Mouse (Mus musculus): Measurements from ENCODE around the gene Mesd.

Gene Mesd

GRCm38 (mm10) chr7:83884021-83884658 is at the start of gene Mesd, which contains the start of gene Tlnrd1:
Gene Mesd, plus strand, starts transcription at chr7:83884466.
Gene Tlnrd1, minus strand, starts transcription at chr7:83884305.
- peak; percentile 90 for DNase-seq

GRCm38 (mm10) chr7:83838525-83839224 is 45.6 kb upstream of the Mesd start:
- no peak for DNase-seq

GRCm38 (mm10) chr7:83840076-83840475 is 44.2 kb upstream of the Mesd start:
- DNase-seq, result no peak

- no peak for DNase-seq
Observed at GRCm38 (mm10) chr7:83842486-83843259, 41.6 kb upstream of the Mesd start.

GRCm38 (mm10) chr7:83844807-83845206 is 39.5 kb upstream of the Mesd start:
- DNase-seq, result no peak

GRCm38 (mm10) chr7:83847187-83848075 is 36.8 kb upstream of the Mesd start:
- DNase-seq, result no peak

GRCm38 (mm10) chr7:83851569-83852380 is 32.5 kb upstream of the Mesd start:
- DNase-seq, result no peak

- no peak for DNase-seq
Observed at GRCm38 (mm10) chr7:83852381-83853380, 31.6 kb upstream of the Mesd start.

- no peak for DNase-seq
Observed at GRCm38 (mm10) chr7:83855203-83855602, 29.1 kb upstream of the Mesd start.

GRCm38 (mm10) chr7:83856353-83857207 is 27.7 kb upstream of the Mesd start:
- peak; percentile 78 for DNase-seq

- no peak for DNase-seq
Observed at GRCm38 (mm10) chr7:83857208-83857488, 27.1 kb upstream of the Mesd start.

GRCm38 (mm10) chr7:83857921-83858320 is 26.3 kb upstream of the Mesd start:
- DNase-seq, result no peak

- DNase-seq, result peak; percentile 56
Observed at GRCm38 (mm10) chr7:83859378-83860083, 24.7 kb upstream of the Mesd start.

- no peak for DNase-seq
Observed at GRCm38 (mm10) chr7:83863554-83863953, 20.7 kb upstream of the Mesd start.

- no peak for DNase-seq
Observed at GRCm38 (mm10) chr7:83868200-83868599, 16.1 kb upstream of the Mesd start.

- no peak for DNase-seq
Observed at GRCm38 (mm10) chr7:83869839-83870543, 14.3 kb upstream of the Mesd start.

- no peak for DNase-seq
Observed at GRCm38 (mm10) chr7:83877088-83877487, 7.2 kb upstream of the Mesd start.

- no peak for DNase-seq
Observed at GRCm38 (mm10) chr7:83878676-83879448, 5.4 kb upstream of the Mesd start.

All from lung, postnatal 14 days (tissue).